Mouse (Mus musculus): ENCODE measurements around the gene Fchsd2.

DNA sequence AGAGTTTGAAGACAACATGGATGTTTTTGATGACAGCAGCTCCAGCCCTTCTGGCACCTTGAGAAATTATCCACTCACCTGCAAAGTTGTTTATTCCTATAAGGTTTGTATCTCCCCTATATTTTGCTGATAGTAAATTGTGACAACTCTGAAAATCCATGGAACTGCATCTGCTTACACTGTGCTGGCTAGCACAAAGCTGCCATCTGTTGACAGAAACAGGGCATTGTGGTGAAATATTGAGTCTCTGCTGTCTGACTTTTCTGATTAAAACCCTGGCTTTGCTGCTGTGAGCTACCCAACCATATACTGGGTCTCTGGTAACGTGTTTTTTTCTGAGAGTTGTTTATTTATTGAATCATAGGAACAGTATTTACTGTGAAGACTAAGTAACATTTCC is 178.9 kb downstream of the Fchsd2 start:
- TF ChIP-seq CTCF (IDR thresholded peaks at IDR 0.05; ENCODE audit: extremely low read depth, insufficient read depth, insufficient read length, insufficient replicate concordance) (no peak), POLR2A (IDR thresholded peaks at IDR 0.05; ENCODE audit: low read depth, low read length) (no peak)
